Mouse (Mus musculus): ENCODE results near the gene Higd1a.

Gene Higd1a

GRCm38 (mm10) chr9:121880840-121881239 lies 22.7 kb upstream of the Higd1a start:
- peak; percentile 91 for DNase-seq (ENCODE audit: low read depth)

- peak; percentile 58 for DNase-seq (ENCODE audit: low read depth)
Observed at GRCm38 (mm10) chr9:121877052-121877740, 19.0 kb upstream of the Higd1a start.

GRCm38 (mm10) chr9:121873578-121873977 lies 15.4 kb upstream of the Higd1a start:
- DNase-seq (ENCODE audit: low read depth), result peak; percentile 16

GRCm38 (mm10) chr9:121872062-121872683 lies 14.0 kb upstream of the Higd1a start:
- no peak for DNase-seq (ENCODE audit: low read depth)

GRCm38 (mm10) chr9:121869973-121870515 lies 11.9 kb upstream of the Higd1a start:
- no peak for DNase-seq (ENCODE audit: low read depth)

GRCm38 (mm10) chr9:121869432-121869831 lies 11.3 kb upstream of the Higd1a start:
- DNase-seq (ENCODE audit: low read depth), result no peak

- DNase-seq (ENCODE audit: low read depth), result no peak
Observed at GRCm38 (mm10) chr9:121868236-121868635, 10.1 kb upstream of the Higd1a start.

- no peak for DNase-seq (ENCODE audit: low read depth)
Observed at GRCm38 (mm10) chr9:121867632-121868031, 9.5 kb upstream of the Higd1a start.

- DNase-seq (ENCODE audit: low read depth), result no peak
Observed at GRCm38 (mm10) chr9:121865425-121866008, 7.4 kb upstream of the Higd1a start.

- DNase-seq (ENCODE audit: low read depth), result no peak
Observed at GRCm38 (mm10) chr9:121864837-121865236, 6.7 kb upstream of the Higd1a start.

- DNase-seq (ENCODE audit: low read depth), result no peak
Observed at GRCm38 (mm10) chr9:121860921-121861320, 2.8 kb upstream of the Higd1a start.

- DNase-seq (ENCODE audit: low read depth), result peak; percentile 34
Observed at GRCm38 (mm10) chr9:121859345-121859744, 1.2 kb upstream of the Higd1a start.

- peak; percentile 96 for DNase-seq (ENCODE audit: low read depth)
Observed at GRCm38 (mm10) chr9:121857474-121858152, 549 bp downstream of the Higd1a start.

- DNase-seq (ENCODE audit: low read depth), result peak; percentile 45
Observed at GRCm38 (mm10) chr9:121856649-121857416, 1.3 kb downstream of the Higd1a start.

GRCm38 (mm10) chr9:121854246-121854645 lies 3.9 kb downstream of the Higd1a start:
- no peak for DNase-seq (ENCODE audit: low read depth)

- peak; percentile 32 for DNase-seq (ENCODE audit: low read depth)
Observed at GRCm38 (mm10) chr9:121847842-121848241, 10.3 kb downstream of the Higd1a start.

GRCm38 (mm10) chr9:121847138-121847537 lies 11.0 kb downstream of the Higd1a start:
- no peak for DNase-seq (ENCODE audit: low read depth)

GRCm38 (mm10) chr9:121846526-121847118 lies 11.5 kb downstream of the Higd1a start:
- DNase-seq (ENCODE audit: low read depth), result peak; percentile 75

GRCm38 (mm10) chr9:121842914-121843313 lies 15.2 kb downstream of the Higd1a start:
- DNase-seq (ENCODE audit: low read depth), result peak; percentile 51

GRCm38 (mm10) chr9:121839622-121839965 lies 18.6 kb downstream of the Higd1a start:
- DNase-seq (ENCODE audit: low read depth), result no peak
